Mouse (Mus musculus): ENCODE data around the gene Ano3. TPM values are rescaled to one million over a fixed set of nuclear protein-coding genes. Genes with fewer than 3 reads are reported as not detected.
"Not testable (repeated sequence)": the region's sequence is repeated elsewhere in the genome, so short reads cannot be mapped to it uniquely, and the experiment has no call there.

The Ano3 gene
- not detected for polyA plus RNA-seq (2017; shearing (Covaris generic))

GRCm38 (mm10) chr2:110950823-110951222 lies at the start of gene Ano3:
Gene Ano3, minus strand, starts transcription at chr2:110950923.
- not testable (repeated sequence) for ATAC-seq

- ATAC-seq, result no peak
These were observed 39.3 kb upstream of the Ano3 start for GRCm38 (mm10) chr2:110990071-110990470.

DNA sequence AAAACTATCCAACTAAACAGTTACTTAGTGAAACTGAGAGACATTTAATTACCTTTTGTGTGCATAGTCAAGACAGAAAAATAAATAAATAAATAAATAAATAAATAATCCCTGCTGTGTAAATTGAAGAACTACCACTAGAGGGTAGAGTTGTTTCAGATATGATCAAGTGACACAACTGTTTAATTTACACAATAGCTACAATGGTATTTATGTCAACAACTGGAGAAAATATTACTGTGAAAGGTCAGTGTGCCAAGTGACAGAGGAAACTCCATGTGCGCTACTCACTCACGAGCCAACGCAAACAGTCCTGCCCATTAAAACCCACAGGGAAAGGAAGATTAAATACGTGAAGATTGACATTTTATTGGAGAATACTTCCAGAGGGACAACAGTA lies 38.8 kb upstream of the Ano3 start:
- no peak for ATAC-seq

DNA sequence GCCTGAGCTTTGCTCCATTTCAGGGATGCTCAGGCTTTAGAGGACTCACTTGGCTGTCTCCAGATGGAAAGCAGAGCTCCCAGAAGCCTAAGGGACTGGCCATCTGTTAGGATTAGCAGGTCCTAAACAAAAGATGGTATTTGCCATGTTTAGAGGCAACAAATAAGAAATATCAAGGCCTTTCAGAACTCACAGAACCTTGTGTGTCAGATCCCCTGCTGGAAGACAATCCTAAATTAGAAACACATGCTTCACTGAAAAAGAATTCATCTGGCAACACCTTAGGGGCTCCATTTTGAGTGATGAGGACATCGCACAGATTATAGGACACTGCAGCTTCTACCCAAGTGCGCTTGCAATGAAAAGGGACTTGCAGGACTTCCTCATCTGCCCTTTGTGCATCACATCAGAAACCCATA lies 35.1 kb upstream of the Ano3 start:
- no peak for ATAC-seq

DNA sequence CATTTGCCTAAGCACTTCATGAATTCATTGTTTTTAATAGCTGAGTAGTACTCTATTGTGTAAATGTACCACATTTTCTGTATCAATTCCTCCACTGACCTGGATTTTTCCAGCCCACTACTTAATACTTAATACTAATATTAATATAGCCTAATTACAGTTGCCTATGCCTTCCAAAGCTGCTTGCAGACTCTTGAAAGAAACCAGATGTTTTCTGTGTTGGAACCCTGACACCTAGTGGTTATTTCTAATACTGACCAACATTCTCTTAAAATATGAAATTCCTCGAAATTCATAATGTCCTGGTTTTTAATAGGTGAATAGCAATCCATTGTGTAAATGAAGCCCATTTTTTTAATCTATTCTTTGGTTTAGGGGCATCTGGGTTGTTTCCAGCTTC lies 31.0 kb upstream of the Ano3 start:
- no peak for ATAC-seq

DNA sequence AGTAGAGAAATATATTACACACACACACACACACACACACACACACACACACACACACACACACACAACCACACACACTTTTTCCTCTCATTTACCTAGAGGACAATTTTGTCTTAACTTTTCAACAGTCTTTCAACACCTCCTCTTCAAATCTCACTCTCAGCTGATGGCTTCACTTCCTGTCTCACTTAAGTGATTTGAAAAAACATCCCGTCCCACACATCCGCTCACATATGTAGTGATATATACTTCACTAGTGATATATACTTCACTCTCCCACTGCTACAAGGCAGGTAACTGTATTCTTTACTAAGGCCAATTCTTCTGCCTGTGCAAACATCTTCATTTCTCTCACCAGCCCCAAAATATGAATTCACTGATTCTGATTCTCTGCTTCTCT lies 28.9 kb upstream of the Ano3 start:
- no peak for ATAC-seq

DNA sequence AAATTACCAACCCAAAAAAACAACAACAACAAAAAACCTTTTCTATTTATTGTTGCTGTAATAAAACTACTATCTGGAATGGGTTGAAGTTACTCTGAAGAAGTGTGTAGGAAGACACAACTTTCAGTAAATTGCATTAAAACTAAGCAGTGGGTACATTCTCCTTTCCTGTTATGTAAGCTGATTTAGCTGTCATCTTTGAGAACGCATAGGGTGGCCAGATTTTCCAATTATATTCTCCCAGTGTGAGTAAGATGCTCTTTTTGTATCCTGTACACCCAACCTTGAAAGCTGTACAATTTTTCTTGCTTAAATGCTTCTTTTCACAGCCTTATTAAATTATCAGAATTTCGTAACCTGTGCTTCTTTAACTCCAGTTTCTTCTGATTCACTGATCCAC lies 26.1 kb upstream of the Ano3 start:
- ATAC-seq, result no peak

DNA sequence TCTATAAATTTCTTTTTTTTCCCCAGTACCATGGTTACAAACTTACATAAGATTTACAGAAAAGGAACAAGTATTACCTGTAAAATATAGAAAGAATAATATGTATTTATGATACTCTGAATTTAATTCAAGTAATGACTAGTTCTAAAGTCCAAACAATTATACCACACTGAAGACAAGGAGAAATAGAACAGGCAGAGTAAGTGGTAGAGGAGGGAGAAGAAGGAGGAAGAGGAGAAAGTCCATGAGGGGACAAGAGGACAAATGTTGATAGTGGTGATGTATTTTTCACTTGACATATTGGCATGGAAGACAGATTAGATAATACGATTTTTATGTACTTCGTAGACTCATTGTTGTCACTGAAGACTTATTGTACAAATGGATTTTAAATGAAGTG lies 19.4 kb upstream of the Ano3 start:
- no peak for ATAC-seq

GRCm38 (mm10) chr2:110965398-110965797 lies 14.7 kb upstream of the Ano3 start:
- ATAC-seq, result no peak

DNA sequence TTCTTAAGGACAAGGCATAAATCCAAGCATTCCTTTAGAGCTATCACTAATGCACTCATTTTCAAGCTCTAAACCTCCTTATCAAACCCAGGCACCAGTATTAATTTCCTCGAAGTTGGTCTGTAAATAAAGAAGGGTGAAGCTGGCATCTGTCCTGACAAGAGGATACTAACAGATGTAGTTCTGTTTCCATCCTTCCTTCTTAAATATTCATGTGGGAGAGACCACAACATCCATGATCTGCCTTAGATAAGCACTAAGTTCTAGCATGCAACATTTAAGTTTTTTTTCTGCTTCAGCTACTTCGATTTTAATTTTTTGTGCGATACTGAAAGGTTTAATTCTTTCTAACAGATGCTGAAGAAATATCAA lies 305 bp downstream of the Ano3 start:
- ATAC-seq, result no peak

DNA sequence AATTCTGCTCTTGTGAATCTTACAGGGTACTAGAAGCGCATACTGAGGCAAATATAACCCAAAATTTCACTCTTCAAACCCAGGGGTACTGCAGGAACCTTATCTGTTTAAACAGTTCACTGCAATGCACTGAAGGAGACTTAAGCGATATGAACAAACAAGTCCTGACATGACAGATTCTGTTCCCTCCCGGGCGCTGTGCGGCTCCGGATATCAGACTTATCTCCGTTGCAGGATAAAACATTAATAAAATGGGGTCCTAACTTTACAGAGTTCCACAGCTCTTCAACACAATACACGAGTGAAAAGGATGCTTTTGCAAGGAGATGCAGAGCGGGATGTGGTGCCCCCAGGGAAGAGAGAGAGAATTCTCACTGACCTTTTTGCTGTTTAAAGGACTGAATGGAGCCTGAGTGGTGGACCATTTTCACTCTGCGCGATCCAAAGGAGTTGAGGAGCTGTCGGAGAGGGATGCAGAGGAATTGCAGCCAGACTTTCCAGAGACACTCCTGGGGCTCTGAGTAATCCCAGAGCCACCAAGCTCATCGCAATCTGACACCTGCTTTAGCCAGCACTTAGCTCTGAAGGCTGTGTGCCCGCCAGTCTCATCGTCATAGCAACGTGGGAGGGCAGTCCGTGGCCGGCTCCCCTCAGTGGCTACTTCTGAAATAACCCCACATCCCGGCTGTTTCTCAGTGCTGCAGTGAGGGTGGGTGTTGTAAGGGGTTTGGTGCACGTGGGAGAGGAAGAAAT lies 868 bp downstream of the Ano3 start:
- no peak for ATAC-seq

DNA sequence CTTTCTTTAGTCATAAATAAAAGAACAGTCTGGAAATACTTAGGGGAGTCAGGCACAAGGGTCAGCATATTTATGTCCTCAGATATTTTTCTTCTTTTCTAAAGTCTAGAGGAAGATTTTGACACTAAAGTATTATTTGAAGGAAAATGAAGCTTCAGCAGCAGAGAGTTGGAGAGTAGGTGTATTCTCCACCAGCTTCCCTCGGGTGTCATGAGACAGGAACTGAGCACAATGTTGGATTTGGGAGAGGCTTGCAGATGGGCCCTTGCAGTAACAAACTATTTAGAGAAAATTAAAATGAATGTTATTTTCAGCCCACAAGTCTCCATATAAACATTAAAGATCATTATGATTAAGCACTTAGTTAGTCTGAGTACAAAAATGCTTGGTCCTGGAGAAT lies 5.6 kb downstream of the Ano3 start:
- no peak for ATAC-seq

DNA sequence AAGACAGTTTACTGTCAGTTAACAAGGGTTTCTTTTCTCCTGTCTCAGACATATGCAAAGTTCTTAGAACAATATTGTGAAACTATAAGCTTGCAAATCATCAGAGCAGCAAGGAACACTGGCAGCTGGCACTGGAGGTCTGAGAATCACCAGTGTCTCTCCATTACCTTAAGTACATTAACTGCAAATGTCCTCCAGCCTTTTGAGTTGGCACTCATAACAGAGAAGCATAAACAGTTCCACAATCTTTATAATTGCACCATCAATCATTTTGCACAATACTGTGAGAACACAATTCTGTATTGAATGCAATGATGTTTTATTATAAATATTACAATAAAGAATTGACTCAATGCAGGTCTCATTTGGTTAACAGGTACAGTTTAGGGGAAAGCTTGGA lies 15.0 kb downstream of the Ano3 start:
- ATAC-seq, result no peak

DNA sequence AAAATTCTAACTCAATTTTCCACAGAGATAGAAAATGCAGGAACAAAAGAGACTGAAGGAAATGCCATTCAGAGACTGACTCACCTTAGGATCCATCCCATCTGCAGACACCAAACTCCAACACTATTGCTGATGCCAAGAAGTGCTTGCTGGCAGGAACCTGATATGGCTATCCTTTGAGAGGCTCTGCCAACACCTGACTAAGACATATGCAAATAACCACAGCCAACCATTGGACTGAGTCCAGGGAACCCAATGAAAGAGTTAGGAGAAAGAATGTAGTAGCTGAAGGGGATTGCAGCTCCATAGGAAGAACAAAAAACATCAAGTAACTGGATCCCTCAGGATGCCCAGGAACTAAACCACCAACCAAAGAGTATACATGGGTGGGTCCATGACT lies 21.6 kb downstream of the Ano3 start:
- ATAC-seq, result no peak

DNA sequence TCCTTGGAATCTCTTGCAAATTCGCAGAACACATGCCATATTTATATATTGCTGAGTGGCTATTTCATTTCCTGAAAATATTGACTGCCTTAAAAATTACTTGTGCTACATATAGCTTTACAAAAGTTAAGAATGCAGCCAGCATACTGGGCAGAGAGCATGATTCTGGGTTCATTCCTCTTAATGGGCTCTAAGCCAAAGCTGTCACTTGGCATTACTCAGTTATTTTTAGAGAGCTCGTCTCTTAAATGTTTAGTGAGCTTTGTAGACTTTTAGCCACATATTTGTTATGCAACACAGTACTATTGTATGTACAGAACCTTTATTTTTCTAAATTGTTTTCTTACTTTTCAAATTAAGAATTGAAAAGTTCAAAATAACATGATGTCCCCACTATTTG lies 41.2 kb downstream of the Ano3 start:
- no peak for ATAC-seq

- no peak for ATAC-seq
These were observed 44.2 kb downstream of the Ano3 start for GRCm38 (mm10) chr2:110906473-110906872.

- no peak for ATAC-seq
These were observed 54.0 kb downstream of the Ano3 start for GRCm38 (mm10) chr2:110896477-110897270.

DNA sequence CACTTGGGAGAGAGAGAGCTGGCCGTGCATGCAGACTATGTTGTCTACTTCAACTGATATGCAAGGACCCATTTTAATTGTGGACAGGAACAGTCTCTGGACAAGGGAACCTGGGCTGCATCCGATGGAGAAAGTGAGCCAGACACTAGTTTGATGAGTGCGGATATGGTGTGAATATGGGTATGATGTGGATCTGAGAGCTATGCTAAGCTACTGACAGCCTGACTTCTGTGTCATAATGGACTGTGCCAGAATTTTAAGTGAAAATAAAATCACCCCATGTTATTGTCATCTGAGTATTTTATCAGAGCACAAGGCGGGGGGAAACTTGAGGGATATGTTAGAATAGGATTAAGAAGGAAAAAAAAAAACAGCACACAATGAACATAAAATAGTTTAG lies 79.1 kb downstream of the Ano3 start:
- no peak for ATAC-seq

- ATAC-seq, result no peak
These were observed 85.1 kb downstream of the Ano3 start for GRCm38 (mm10) chr2:110865584-110865983.

DNA sequence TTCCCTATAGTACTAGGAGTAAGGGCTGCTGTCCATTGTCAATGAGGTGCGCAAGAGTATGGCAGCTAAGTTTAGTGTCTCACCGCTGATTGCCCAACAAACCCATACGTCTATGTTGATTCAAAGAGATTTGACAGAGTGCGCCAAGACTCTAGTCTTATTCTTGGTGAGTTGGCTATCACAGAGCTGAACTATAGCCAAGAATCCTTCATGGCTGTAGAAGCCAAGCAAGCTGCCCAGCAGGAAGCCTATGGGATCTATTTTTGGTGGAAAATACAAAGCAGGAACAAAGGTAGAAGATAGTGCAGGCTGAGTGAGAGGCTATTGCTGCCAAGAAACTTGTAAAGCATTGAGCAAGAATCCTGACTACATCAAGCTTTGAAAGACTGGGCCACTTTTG lies 87.3 kb downstream of the Ano3 start:
- ATAC-seq, result no peak

- no peak for ATAC-seq
These were observed 111.0 kb downstream of the Ano3 start for GRCm38 (mm10) chr2:110839559-110840243.

DNA sequence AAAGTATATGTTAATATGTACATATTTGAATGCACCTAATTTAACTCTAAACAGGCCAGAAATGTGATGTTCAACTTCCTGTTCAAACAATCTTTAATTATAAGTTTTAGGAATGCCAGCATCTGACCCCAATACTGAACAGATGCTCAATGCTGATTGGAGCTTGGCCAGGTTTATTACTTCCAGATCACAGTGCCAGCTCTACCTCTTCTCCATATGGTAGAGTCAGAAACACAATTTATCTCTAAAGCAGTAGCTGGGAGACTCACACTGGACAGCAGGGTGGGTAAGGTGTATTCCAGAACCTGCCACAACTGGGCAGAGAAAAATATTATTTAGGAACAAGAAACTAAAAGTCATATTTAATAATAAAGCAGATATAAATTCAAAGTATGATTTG lies 134.5 kb downstream of the Ano3 start:
- no peak for ATAC-seq

- no peak for ATAC-seq
These were observed 135.8 kb downstream of the Ano3 start for GRCm38 (mm10) chr2:110814964-110815363.
